In the genomic region with DNA sequence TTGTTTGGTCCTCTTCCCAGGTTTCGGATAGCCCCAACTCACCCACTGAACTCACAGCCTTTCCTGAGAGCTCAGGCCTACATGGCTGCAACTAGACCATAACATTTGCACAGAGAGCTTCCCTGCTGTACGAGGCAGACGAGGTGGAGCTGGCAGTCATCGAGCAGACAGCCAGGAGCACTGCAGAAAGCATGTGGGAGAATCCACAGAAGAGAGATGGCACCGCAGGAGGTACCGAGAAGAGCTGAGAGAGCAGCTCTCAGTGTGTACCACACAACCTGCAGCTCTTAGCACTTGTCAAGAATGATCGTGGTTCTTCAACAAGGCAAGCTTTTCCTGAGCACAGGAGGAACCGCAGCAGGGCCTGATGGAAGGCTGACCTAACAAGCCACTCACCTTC, we compare ENCODE assay signal across 16 mouse cellular contexts. TPM values are rescaled to one million over a fixed set of nuclear protein-coding genes. Genes with fewer than 3 reads are reported as not detected.
"Had no signal": no experiment of that assay in that cellular context is flagged by ENCODE, and none has a peak within 500 bp of the region (broad histone marks: within the 10 kb centered on the region; RNA-seq: fewer than 3 reads in every experiment).

No protein-coding gene starts in this region.

- H3K27ac ChIP-seq: neural tube, embryonic 13.5 days; neural tube, embryonic 15.5 days; stomach, embryonic 15.5 days; stomach, postnatal 0 days had no signal

- DNase-seq: retina, postnatal 1 day; right cerebral cortex, adult 18-20 months; right cerebral cortex, postnatal 25 days; right cerebral cortex, postnatal 4 days; spleen, adult 18-20 months; thymus, adult 18-20 months; thymus, adult 2 months; thymus, postnatal 14 days; thymus, postnatal 25 days; thymus, postnatal 36 days; thymus, postnatal 4 days had no signal

- H3K4me1 ChIP-seq: neural tube, embryonic 13.5 days; neural tube, embryonic 15.5 days; stomach, embryonic 15.5 days had no signal

- H3K9ac ChIP-seq: neural tube, embryonic 13.5 days; neural tube, embryonic 15.5 days; stomach, embryonic 15.5 days had no signal

- H3K27me3 ChIP-seq: neural tube, embryonic 13.5 days; neural tube, embryonic 15.5 days; stomach, embryonic 15.5 days had no signal

- H3K4me3 ChIP-seq: neural tube, embryonic 13.5 days; neural tube, embryonic 15.5 days; stomach, embryonic 15.5 days had no signal

- H3K4me2 ChIP-seq: neural tube, embryonic 13.5 days; neural tube, embryonic 15.5 days; stomach, embryonic 15.5 days had no signal

- H3K9me3 ChIP-seq: neural tube, embryonic 13.5 days; neural tube, embryonic 15.5 days; stomach, embryonic 15.5 days had no signal

RNA-seq across cellular contexts. Expression of a gene that starts 11.3 kb away (rescaled TPM):
- polyA plus RNA-seq: neural tube, embryonic 13.5 days had no signal

RNA-seq across cellular contexts. Expression of a gene that starts 15.1 kb away (rescaled TPM):
- total RNA-seq: neutrophil, adult 5-6 weeks had no signal
